Mouse (Mus musculus) limb, embryonic 11.5 days (tissue): ENCODE measurements around the gene Ppil4. TPM values are rescaled to one million over a fixed set of nuclear protein-coding genes. Genes with fewer than 3 reads are reported as not detected.

Experiments used
- ATAC-seq: fragments of 200-750 bp; cut with Nextera tagmentation; 2 replicates; pipeline ENCODE4 v1.8.0; 2017; ENCODE audit warnings: low read depth; ENCODE audit not compliant: insufficient number of reproducible peaks, low FRiP score, low TSS enrichment
- DNase-seq: peaks from one replicate; pipeline ENCODE4 v3.0.0-alpha.2; 2015; ENCODE audit warnings: low spot score
- H3K27ac ChIP-seq: fragments of 300-500 bp; sonication (generic); replicated peaks from 2 replicates; pipeline ENCODE4 v1.5.1; 2014; ENCODE audit warnings: low read depth, mild to moderate bottlenecking, low read length
- H3K27me3 ChIP-seq: fragments of 300-500 bp; sonication (generic); 2 replicates; pipeline ENCODE4 v1.6.1; 2014; ENCODE audit warnings: mild to moderate bottlenecking, low read length, mixed read lengths; ENCODE audit not compliant: control insufficient read depth, insufficient read depth
- H3K36me3 ChIP-seq: fragments of 300-500 bp; sonication (generic); 2 replicates; pipeline ENCODE4 v1.6.1; 2014; ENCODE audit warnings: mild to moderate bottlenecking, low read length, moderate library complexity, mixed read lengths; ENCODE audit not compliant: control insufficient read depth, insufficient read depth
- H3K4me1 ChIP-seq: fragments of 300-500 bp; sonication (generic); 2 replicates; pipeline ENCODE4 v1.6.1; 2014; ENCODE audit warnings: low read length, mixed read lengths; ENCODE audit not compliant: control insufficient read depth, insufficient read depth
- H3K4me2 ChIP-seq: fragments of 300-500 bp; sonication (generic); 2 replicates; pipeline ENCODE4 v1.6.1; 2014; ENCODE audit warnings: low read depth, mild to moderate bottlenecking, moderate library complexity; ENCODE audit not compliant: severe bottlenecking
- H3K4me3 ChIP-seq: fragments of 300-500 bp; sonication (generic); 2 replicates; pipeline ENCODE4 v1.5.1; 2014; ENCODE audit warnings: low read depth, low read length
- H3K9ac ChIP-seq: fragments of 300-500 bp; sonication (generic); 2 replicates; pipeline ENCODE4 v1.6.1; 2014; ENCODE audit warnings: mild to moderate bottlenecking, low read length
- H3K9me3 ChIP-seq: fragments of 300-500 bp; sonication (generic); 2 replicates; pipeline ENCODE4 v1.6.1; 2016; ENCODE audit warnings: low read length; ENCODE audit not compliant: control insufficient read depth
- WGBS: fragments of 180-500 bp; shearing (Covaris S2); extraction: QIAGEN DNeasy Blood & Tissue Kit; methylation state at CpG from one replicate; pipeline ENCODE4 v1.1.7; 2014; 5-methylcytosine and 5-hydroxymethylcytosine counted together
- polyA plus RNA-seq: library from polyadenylated mRNA; unstranded; fragments of >200 nt; fragmentation: Nextera tagmentation; extraction: Ambion mirVana; gene quantifications from 2 replicates; pipeline ENCODE4 v1.2.1, GENCODE M21; 2014

Ppil4 gene
- polyA plus RNA-seq, 1 experiment from 2014 or later, result 46.9 TPM

- Histone ChIP-seq H3K27ac (no peak overlapping the region), H3K36me3 (peaks cover 2% of the 10 kb centered on the region; the same call in 1 of the 2 replicates), H3K9me3 (no peaks in the 10 kb centered on the region), H3K4me1 (no peaks in the 10 kb centered on the region), H3K4me2 (no peak overlapping the region), H3K9ac (no peak overlapping the region), H3K27me3 (no peaks in the 10 kb centered on the region), H3K4me3 (no peak overlapping the region)
- no peak for ATAC-seq
- WGBS, result 86% methylated on average over 2 of the region's 2 CpGs
- DNase-seq, result no peak
Observed at GRCm38 (mm10) chr10:7816476-7816875, 23.8 kb downstream of the Ppil4 start.

- H3K4me3 ChIP-seq, result no peak overlapping the region
- 93% methylated on average over 4 of the region's 4 CpGs for WGBS
- no peak for ATAC-seq
- H3K27me3 ChIP-seq, result no peaks in the 10 kb centered on the region
- H3K27ac ChIP-seq, result no peak overlapping the region
- H3K4me1 ChIP-seq, result no peaks in the 10 kb centered on the region
- H3K4me2 ChIP-seq, result no peak overlapping the region
- no peak overlapping the region for H3K9ac ChIP-seq
- DNase-seq, result no peak
- no peaks in the 10 kb centered on the region for H3K9me3 ChIP-seq
- H3K36me3 ChIP-seq, result peaks cover 2% of the 10 kb centered on the region; the same call in 1 of the 2 replicates
Observed at GRCm38 (mm10) chr10:7818676-7819075, 26.0 kb downstream of the Ppil4 start.

GRCm38 (mm10) chr10:7819156-7819555, 26.5 kb downstream of the Ppil4 start:
- Histone ChIP-seq H3K9ac (no peak overlapping the region), H3K27ac (no peak overlapping the region), H3K27me3 (no peaks in the 10 kb centered on the region), H3K36me3 (peaks cover 2% of the 10 kb centered on the region; the same call in 1 of the 2 replicates), H3K4me2 (no peak overlapping the region), H3K4me3 (no peak overlapping the region), H3K4me1 (no peaks in the 10 kb centered on the region), H3K9me3 (no peaks in the 10 kb centered on the region)
- ATAC-seq, result no peak
- 93% methylated on average over 4 of the region's 4 CpGs for WGBS
- DNase-seq, result no peak

GRCm38 (mm10) chr10:7819603-7820002, 26.9 kb downstream of the Ppil4 start:
- DNase-seq, result no peak
- H3K4me3 ChIP-seq, result no peak overlapping the region
- no peak overlapping the region for H3K4me2 ChIP-seq
- H3K9ac ChIP-seq, result no peak overlapping the region
- WGBS, result 91% methylated on average over 4 of the region's 4 CpGs
- H3K27ac ChIP-seq, result no peak overlapping the region
- H3K9me3 ChIP-seq, result no peaks in the 10 kb centered on the region
- H3K4me1 ChIP-seq, result no peaks in the 10 kb centered on the region
- H3K36me3 ChIP-seq, result peaks cover under 1% of the 10 kb centered on the region; the same call in 1 of the 2 replicates
- no peak for ATAC-seq
- no peaks in the 10 kb centered on the region for H3K27me3 ChIP-seq

GRCm38 (mm10) chr10:7820171-7820570, 27.5 kb downstream of the Ppil4 start:
- 90% methylated on average over 5 of the region's 5 CpGs for WGBS
- ATAC-seq (no peak), DNase-seq (no peak)
- Histone ChIP-seq H3K4me1 (no peaks in the 10 kb centered on the region), H3K4me3 (no peak overlapping the region), H3K36me3 (no peaks in the 10 kb centered on the region; the same call in 1 of the 2 replicates), H3K9me3 (no peaks in the 10 kb centered on the region), H3K27ac (no peak overlapping the region), H3K4me2 (no peak overlapping the region), H3K9ac (no peak overlapping the region), H3K27me3 (no peaks in the 10 kb centered on the region)

GRCm38 (mm10) chr10:7821981-7822380, 29.3 kb downstream of the Ppil4 start:
- H3K4me3 ChIP-seq, result no peak overlapping the region

GRCm38 (mm10) chr10:7824663-7825280, 32.1 kb downstream of the Ppil4 start:
- 88% methylated on average over 9 of the region's 9 CpGs for WGBS
- H3K4me1 ChIP-seq, result no peaks in the 10 kb centered on the region
- no peaks in the 10 kb centered on the region for H3K9me3 ChIP-seq
- H3K4me2 ChIP-seq, result no peak overlapping the region
- no peaks in the 10 kb centered on the region; the same call in 1 of the 2 replicates for H3K36me3 ChIP-seq
- H3K4me3 ChIP-seq, result no peak overlapping the region
- no peak overlapping the region for H3K27ac ChIP-seq
- H3K27me3 ChIP-seq, result no peaks in the 10 kb centered on the region
- ATAC-seq, result no peak
- DNase-seq, result no peak
- no peak overlapping the region for H3K9ac ChIP-seq

More at GRCm38 (mm10) chr10:7821981-7822380, 29.3 kb downstream of the Ppil4 start:
- Histone ChIP-seq H3K36me3 (no peaks in the 10 kb centered on the region; the same call in 1 of the 2 replicates), H3K27ac (no peak overlapping the region), H3K27me3 (no peaks in the 10 kb centered on the region), H3K4me1 (no peaks in the 10 kb centered on the region), H3K4me2 (no peak overlapping the region), H3K9ac (no peak overlapping the region), H3K9me3 (no peaks in the 10 kb centered on the region)
- WGBS, result 96% methylated on average over 12 of the region's 12 CpGs
- ATAC-seq (no peak), DNase-seq (no peak)

- Histone ChIP-seq H3K9me3 (no peaks in the 10 kb centered on the region), H3K4me3 (no peak overlapping the region), H3K27ac (no peak overlapping the region), H3K9ac (no peak overlapping the region), H3K27me3 (no peaks in the 10 kb centered on the region), H3K36me3 (no peaks in the 10 kb centered on the region; the same call in 1 of the 2 replicates), H3K4me2 (no peak overlapping the region), H3K4me1 (no peaks in the 10 kb centered on the region)
- ATAC-seq, result no peak
- 94% methylated on average over 4 of the region's 4 CpGs for WGBS
- DNase-seq, result no peak
Observed at GRCm38 (mm10) chr10:7825281-7825665, 32.6 kb downstream of the Ppil4 start.

- ATAC-seq (no peak), DNase-seq (no peak)
- H3K27ac ChIP-seq, result no peak overlapping the region
- H3K4me1 ChIP-seq, result no peaks in the 10 kb centered on the region
- 95% methylated on average over 9 of the region's 9 CpGs for WGBS
- H3K4me2 ChIP-seq, result no peak overlapping the region
- no peaks in the 10 kb centered on the region for H3K9me3 ChIP-seq
- H3K4me3 ChIP-seq, result no peak overlapping the region
- no peaks in the 10 kb centered on the region for H3K27me3 ChIP-seq
- no peak overlapping the region for H3K9ac ChIP-seq
- no peaks in the 10 kb centered on the region; the same call in 1 of the 2 replicates for H3K36me3 ChIP-seq
Observed at GRCm38 (mm10) chr10:7826106-7826505, 33.4 kb downstream of the Ppil4 start.
